ENCODE assay signal across 8 mouse cellular contexts in genomic region chr4:101292736-101293541, GRCm38 (mm10). TPM values are rescaled to one million over a fixed set of nuclear protein-coding genes. Genes with fewer than 3 reads are reported as not detected.
DNase-seq lines count a peak whose midpoint lies in the region; ATAC-seq and TF ChIP-seq lines count a peak whose summit lies in the region.

No protein-coding gene starts in this region.

- peaks cover 10% of the 10 kb centered on the region; the same call in 1 of the 2 replicates for H3K4me1 ChIP-seq in intestine, postnatal 0 days (replicated peaks; ENCODE audit: control insufficient read depth, insufficient read depth, low read length)
- peaks cover 14% of the 10 kb centered on the region; the same call in 1 of the 2 replicates for H3K4me1 ChIP-seq in neural tube, embryonic 12.5 days

- peak overlapping the region; percentile 98 for H3K27ac ChIP-seq in intestine, postnatal 0 days (ENCODE audit: low read depth, low read length)
- no peak overlapping the region for H3K27ac ChIP-seq in neural tube, embryonic 12.5 days

- WGBS in intestine, postnatal 0 days, result 1% methylated on average over 49 of the region's 49 CpGs
- WGBS in neural tube, embryonic 12.5 days, result under 1% methylated on average over 49 of the region's 49 CpGs

- no peak for TF ChIP-seq CTCF in intestine, postnatal 0 days (IDR thresholded peaks at IDR 0.05; ENCODE audit: low read depth)

- DNase-seq in 3T3-L1 (ENCODE audit: low read depth, low spot score), result peak; percentile 60
- DNase-seq in embryo, embryonic 10.5 days (ENCODE audit: low spot score), result peak; percentile 59
- peak; percentile 86 to 87 for DNase-seq in heart, adult 18-20 months
- peak; percentile 76 to 78 for DNase-seq in lung, adult 18-20 months
- DNase-seq in testis, postnatal 14 days (ENCODE audit: low spot score), result peak; percentile 35

- peak overlapping the region; percentile 49 for H3K4me3 ChIP-seq in intestine, postnatal 0 days (ENCODE audit: low read depth, low read length)
- H3K4me3 ChIP-seq in neural tube, embryonic 12.5 days, result peak overlapping the region; percentile 43

- H3K27me3 ChIP-seq in intestine, postnatal 0 days (replicated peaks; ENCODE audit: control insufficient read depth, insufficient read depth, low read length), result no peaks in the 10 kb centered on the region
- H3K27me3 ChIP-seq in neural tube, embryonic 12.5 days (replicated peaks), result peaks cover 31% of the 10 kb centered on the region

- no peaks in the 10 kb centered on the region for H3K36me3 ChIP-seq in intestine, postnatal 0 days (ENCODE audit: control insufficient read depth, insufficient read depth)
- no peaks in the 10 kb centered on the region for H3K36me3 ChIP-seq in neural tube, embryonic 12.5 days

- H3K9me3 ChIP-seq in intestine, postnatal 0 days (ENCODE audit: control insufficient read depth), result no peaks in the 10 kb centered on the region
- no peaks in the 10 kb centered on the region for H3K9me3 ChIP-seq in neural tube, embryonic 12.5 days

- peak overlapping the region; percentile 66 for H3K9ac ChIP-seq in intestine, postnatal 0 days (ENCODE audit: low read depth, low read length)
- H3K9ac ChIP-seq in neural tube, embryonic 12.5 days, result peak overlapping the region; percentile 51

- ATAC-seq in activated CD4-positive, CD25-positive, alpha-beta regulatory T cell, adult 4 months, result peak; percentile 64
- ATAC-seq in intestine, postnatal 0 days, result peak; percentile 60
- ATAC-seq in neural tube, embryonic 12.5 days (ENCODE audit: low FRiP score, low read depth), result peak; percentile 57; the same call in 1 of the 2 replicates

- peak overlapping the region; percentile 94 for H3K4me2 ChIP-seq in intestine, postnatal 0 days (replicated peaks; ENCODE audit: low read depth)
- H3K4me2 ChIP-seq in neural tube, embryonic 12.5 days (replicated peaks), result peak overlapping the region; percentile 86

RNA-seq across cellular contexts. Expression of gene Jak1, which starts 27.9 kb away (rescaled TPM):
- 100 to 1,000 TPM; 332 to 339 TPM for polyA plus RNA-seq in activated CD4-positive, CD25-positive, alpha-beta regulatory T cell, adult 4 months (2017; shearing (Covaris generic))
- 100 to 1,000 TPM in 1 of 2 experiments, 10 to 100 TPM in 1; 91.2 to 102 TPM for total RNA-seq in heart, adult 18-20 months (2021)
- polyA plus RNA-seq in intestine, postnatal 0 days (2015; fragmentation: Nextera tagmentation; extraction: Ambion mirVana), result 44.7 and 46.3 TPM in 2 replicates
- polyA plus RNA-seq in neural tube, embryonic 12.5 days (2016; fragmentation: Nextera tagmentation; extraction: Ambion mirVana), result 52.7 and 64.7 TPM in 2 replicates

Comparison
In these comparisons a context has a peak if more than half of its experiments do, and no peak if none do; other contexts are left out.
1. DNase-seq: peak in every context shown above with its lines; median percentile 86 in heart, adult 18-20 months; 77 in lung, adult 18-20 months; 60 in 3T3-L1; 59 in embryo, embryonic 10.5 days; 35 in testis, postnatal 14 days.